Mouse (Mus musculus): Measurements from ENCODE around the gene Lrrc4.

DNA sequence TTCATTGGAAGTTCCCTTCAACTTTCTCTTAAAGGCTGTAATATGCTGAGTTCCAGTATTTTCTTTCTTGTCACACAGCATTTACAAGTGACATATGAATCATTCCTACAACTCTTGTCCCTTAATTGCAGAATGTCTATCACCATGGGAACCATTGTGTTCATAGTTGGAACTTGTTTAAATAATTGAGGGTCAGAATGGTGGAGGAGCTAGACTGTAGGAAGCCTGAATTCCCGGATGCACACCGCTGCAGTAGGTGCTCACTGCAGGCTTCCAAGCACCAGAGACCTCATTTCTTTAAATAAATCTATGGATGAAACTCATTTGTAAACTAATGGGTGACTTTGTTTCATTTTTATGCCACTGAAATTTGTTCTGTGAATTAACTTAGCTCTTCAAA lies 201.7 kb downstream of the Lrrc4 start:
- no peak for TF ChIP-seq CTCF (IDR thresholded peaks at IDR 0.05; ENCODE audit: insufficient read depth, low read depth, low read length)
- TF ChIP-seq POLR2A (IDR thresholded peaks at IDR 0.05; ENCODE audit: insufficient read depth, low read depth, low read length): no peak
